Mouse (Mus musculus) myocyte (in vitro differentiated cells): Measurements from ENCODE around the gene Olfr30. TPM values are rescaled to one million over a fixed set of nuclear protein-coding genes. Genes with fewer than 3 reads are reported as not detected.
"Not testable (repeated sequence)": the region's sequence is repeated elsewhere in the genome, so short reads cannot be mapped to it uniquely, and the experiment has no call there.

Experiments used
- H3K27me3 ChIP-seq: one replicate; pipeline ENCODE4 v1.6.1; 2011; ENCODE audit not compliant: control insufficient read depth, insufficient read depth, insufficient read length
- H3K36me3 ChIP-seq: one replicate; pipeline ENCODE4 v1.6.1; 2011; ENCODE audit not compliant: control insufficient read depth, insufficient read depth
- H3K4me2 ChIP-seq: one replicate; pipeline ENCODE4 v1.6.1; 2011; ENCODE audit warnings: low read depth, control low read depth
- H3K4me3 ChIP-seq: one replicate; pipeline ENCODE4 v1.5.1; 2011; ENCODE audit warnings: mild to moderate bottlenecking, control low read depth, moderate library complexity
- H3K79me2 ChIP-seq: one replicate; pipeline ENCODE4 v1.6.1; 2011; ENCODE audit not compliant: control insufficient read depth, insufficient read depth
- H3ac ChIP-seq: one replicate; pipeline ENCODE4 v1.6.1; 2011; ENCODE audit not compliant: control insufficient read depth, insufficient read length
- CEBPB ChIP-seq: IDR thresholded peaks from 2 replicates; pipeline ENCODE4 v1.6.1; 2011; ENCODE audit warnings: mild to moderate bottlenecking, moderate library complexity; ENCODE audit not compliant: poor library complexity, insufficient read depth, severe bottlenecking
- E2F4 ChIP-seq: IDR thresholded peaks from one replicate; pipeline ENCODE4 v1.6.1; 2011; ENCODE audit warnings: mild to moderate bottlenecking, control low read depth, moderate library complexity; ENCODE audit not compliant: insufficient read depth
- MAX ChIP-seq: IDR thresholded peaks from one replicate; pipeline ENCODE4 v1.6.1; 2011; ENCODE audit warnings: low read depth, mild to moderate bottlenecking, control low read depth
- MYOD1 ChIP-seq, 3 experiments: IDR thresholded peaks; one replicate each; pipeline ENCODE4 v1.6.1; 2011; ENCODE audit warnings: control low read depth in 2 of 3, low read depth in 2 of 3, mild to moderate bottlenecking in 2 of 3, moderate library complexity in 1 of 3; ENCODE audit not compliant: insufficient read length in 2 of 3, control insufficient read depth in 1 of 3
- MYOG ChIP-seq, 3 experiments: IDR thresholded peaks; one replicate each; pipeline ENCODE4 v1.6.1; 2011; ENCODE audit warnings: control low read depth in 2 of 3, low read depth in 2 of 3, mild to moderate bottlenecking in 2 of 3; ENCODE audit not compliant: insufficient read length in 2 of 3, control insufficient read depth in 1 of 3, insufficient read depth in 1 of 3
- POLR2A ChIP-seq: IDR thresholded peaks from one replicate; pipeline ENCODE4 v1.6.1; 2011; ENCODE audit warnings: low read depth, mild to moderate bottlenecking, control low read depth, moderate library complexity; ENCODE audit not compliant: insufficient read length
- POLR2AphosphoS2 ChIP-seq: IDR thresholded peaks from one replicate; pipeline ENCODE4 v1.6.1; 2011; ENCODE audit warnings: low read depth, control low read depth; ENCODE audit not compliant: insufficient read length
- REST ChIP-seq: IDR thresholded peaks from one replicate; pipeline ENCODE4 v1.6.1; 2011; ENCODE audit warnings: mild to moderate bottlenecking, control low read depth, moderate library complexity; ENCODE audit not compliant: insufficient read depth, insufficient read length
- SRF ChIP-seq: IDR thresholded peaks from one replicate; pipeline ENCODE4 v1.6.1; 2011; ENCODE audit warnings: low read depth; ENCODE audit not compliant: control insufficient read depth, insufficient read length
- TCF12 ChIP-seq: IDR thresholded peaks from one replicate; pipeline ENCODE4 v1.6.1; 2011; ENCODE audit warnings: mild to moderate bottlenecking, control low read depth; ENCODE audit not compliant: poor library complexity, insufficient read depth, severe bottlenecking
- TCF3 ChIP-seq: IDR thresholded peaks from one replicate; pipeline ENCODE4 v1.6.1; 2011; ENCODE audit warnings: low read depth, control low read depth; ENCODE audit not compliant: insufficient read length
- USF1 ChIP-seq: IDR thresholded peaks from one replicate; pipeline ENCODE4 v1.6.1; 2011; ENCODE audit warnings: low read depth, mild to moderate bottlenecking, control low read depth, moderate library complexity
- polyA plus RNA-seq: library from polyadenylated mRNA; unstranded; fragments of >200 nt; fragmentation: generic; extraction: Trizol; gene quantifications from one replicate; pipeline ENCODE4 v1.2.1, GENCODE M21; 2012; ENCODE audit warnings: missing spikeins

Olfr30 gene
- not detected for polyA plus RNA-seq

DNA sequence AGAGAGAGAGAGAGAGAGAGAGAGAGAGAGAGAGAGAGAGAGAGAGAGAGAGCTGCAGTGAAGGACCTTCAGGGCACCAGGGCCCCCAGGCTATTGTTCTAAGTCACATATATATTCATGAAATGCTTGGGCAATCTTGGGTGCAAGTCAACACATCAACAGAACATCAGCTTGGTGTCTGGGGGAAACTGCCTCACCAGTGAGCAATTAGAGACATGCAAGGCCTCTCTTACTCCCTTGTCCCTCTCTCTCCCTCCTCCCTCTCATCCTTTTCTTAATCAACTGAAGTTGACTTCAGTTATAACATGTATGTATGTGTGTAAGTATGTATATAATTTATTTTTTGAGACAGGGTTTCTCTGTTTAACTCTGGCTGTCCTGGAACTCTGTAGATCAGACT lies at the start of gene Olfr30:
Gene Olfr30 (minus strand): TSS at position 101 of the 400 bp plus-strand sequence.
- TF ChIP-seq MAX, result no peak
- no peak for TF ChIP-seq CEBPB
- no peak for TF ChIP-seq TCF12
- no peak for TF ChIP-seq MYOG (IDR thresholded peaks at IDR 0.05; ENCODE audit: control insufficient read depth in 1 of 3, insufficient read depth in 1 of 3, insufficient read length in 2 of 3, low read depth in 2 of 3)
- TF ChIP-seq TCF3, result no peak
- no peak for TF ChIP-seq POLR2A
- TF ChIP-seq POLR2AphosphoS2, result no peak
- TF ChIP-seq USF1, result no peak
- no peak for TF ChIP-seq MYOD1 (IDR thresholded peaks at IDR 0.05; ENCODE audit: control insufficient read depth in 1 of 3, insufficient read length in 2 of 3, low read depth in 2 of 3)
- no peak for TF ChIP-seq E2F4
- no peak for TF ChIP-seq SRF
- no peak for TF ChIP-seq REST
- no peak within 1 kb of the TSS for H3K4me3 ChIP-seq
- no peaks in the 10 kb centered on the region for H3K27me3 ChIP-seq

DNA sequence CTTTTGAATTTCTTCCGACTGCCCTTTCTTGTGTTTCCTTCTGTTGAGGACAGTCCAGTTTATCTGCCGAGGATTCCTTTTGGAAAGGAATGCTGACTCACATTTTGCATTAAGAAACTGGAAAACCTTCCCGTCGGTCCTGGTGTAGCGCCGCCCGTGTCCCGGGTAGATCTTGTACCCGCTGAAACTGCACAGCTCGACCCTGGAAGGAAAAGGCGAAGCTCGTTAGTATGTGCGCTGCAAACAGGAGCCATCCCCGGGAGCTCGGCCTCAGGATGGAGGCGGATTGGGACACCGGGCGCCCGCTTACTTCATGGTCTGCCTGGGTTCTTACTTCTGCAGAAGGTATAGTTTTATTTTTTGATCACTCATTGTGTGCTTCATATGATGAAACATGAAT lies 47.0 kb upstream of the Olfr30 start:
- not testable (repeated sequence) for H3K79me2 ChIP-seq, H3ac ChIP-seq, H3K27me3 ChIP-seq, H3K36me3 ChIP-seq, H3K4me2 ChIP-seq, H3K4me3 ChIP-seq

More for the DNA sequence above, at the start of gene Olfr30:
- Histone ChIP-seq H3K4me2 (no peak within 1 kb of the TSS), H3K79me2 (no peaks in the 10 kb centered on the region), H3ac (no peak within 1 kb of the TSS), H3K36me3 (no peaks in the 10 kb centered on the region)

DNA sequence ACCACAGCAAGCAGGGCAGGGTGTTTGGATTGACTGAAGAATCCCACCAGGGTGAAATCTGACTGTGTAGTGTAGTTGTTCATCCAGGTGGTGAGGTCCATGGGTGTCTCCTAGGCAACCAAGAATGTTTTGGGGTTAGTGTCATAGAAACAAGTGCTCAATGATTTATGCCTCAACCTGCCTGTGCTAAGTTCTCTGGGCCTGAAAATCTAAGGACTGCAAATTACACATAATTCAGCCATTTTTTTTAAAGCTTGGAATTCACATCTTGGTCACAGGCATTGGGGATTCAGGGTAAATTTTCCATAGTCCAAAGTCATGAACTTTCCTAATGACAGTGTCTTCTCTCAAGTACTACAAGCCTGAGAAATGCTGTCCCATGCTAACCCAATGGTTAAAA lies 40.4 kb upstream of the Olfr30 start, which contains the start of gene Olfr331:
Gene Olfr331 (minus strand): TSS at position 101 of the 400 bp plus-strand sequence.
- not testable (repeated sequence) for H3K4me2 ChIP-seq, H3K27me3 ChIP-seq, H3K36me3 ChIP-seq, H3K4me3 ChIP-seq, H3K79me2 ChIP-seq, H3ac ChIP-seq

GRCm38 (mm10) chr11:58499290-58499689 lies 37.2 kb upstream of the Olfr30 start:
- Histone ChIP-seq H3ac (no peak overlapping the region), H3K4me2 (no peak overlapping the region), H3K79me2 (no peaks in the 10 kb centered on the region), H3K4me3 (no peak overlapping the region), H3K27me3 (no peaks in the 10 kb centered on the region), H3K36me3 (no peaks in the 10 kb centered on the region)
- no peak for TF ChIP-seq MYOG (IDR thresholded peaks at IDR 0.05; ENCODE audit: control insufficient read depth in 1 of 3, insufficient read depth in 1 of 3, insufficient read length in 2 of 3, low read depth in 2 of 3)
- no peak for TF ChIP-seq REST
- no peak for TF ChIP-seq USF1
- no peak for TF ChIP-seq E2F4
- no peak for TF ChIP-seq TCF12
- TF ChIP-seq MAX, result no peak
- TF ChIP-seq POLR2AphosphoS2, result no peak
- TF ChIP-seq TCF3, result no peak
- TF ChIP-seq SRF, result no peak
- TF ChIP-seq CEBPB, result no peak
- no peak for TF ChIP-seq POLR2A
- TF ChIP-seq MYOD1 (IDR thresholded peaks at IDR 0.05; ENCODE audit: control insufficient read depth in 1 of 3, insufficient read length in 2 of 3, low read depth in 2 of 3), result no peak

GRCm38 (mm10) chr11:58498761-58499160 lies 36.7 kb upstream of the Olfr30 start:
- H3K36me3 ChIP-seq, result no peaks in the 10 kb centered on the region
- TF ChIP-seq POLR2A (no peak), E2F4 (no peak), MAX (no peak), MYOG (IDR thresholded peaks at IDR 0.05; ENCODE audit: control insufficient read depth in 1 of 3, insufficient read depth in 1 of 3, insufficient read length in 2 of 3, low read depth in 2 of 3) (no peak), SRF (no peak), TCF3 (no peak), TCF12 (no peak), USF1 (no peak)
- H3ac ChIP-seq, result no peak overlapping the region
- no peaks in the 10 kb centered on the region for H3K27me3 ChIP-seq
- no peak overlapping the region for H3K4me3 ChIP-seq
- no peaks in the 10 kb centered on the region for H3K79me2 ChIP-seq
- no peak overlapping the region for H3K4me2 ChIP-seq

DNA sequence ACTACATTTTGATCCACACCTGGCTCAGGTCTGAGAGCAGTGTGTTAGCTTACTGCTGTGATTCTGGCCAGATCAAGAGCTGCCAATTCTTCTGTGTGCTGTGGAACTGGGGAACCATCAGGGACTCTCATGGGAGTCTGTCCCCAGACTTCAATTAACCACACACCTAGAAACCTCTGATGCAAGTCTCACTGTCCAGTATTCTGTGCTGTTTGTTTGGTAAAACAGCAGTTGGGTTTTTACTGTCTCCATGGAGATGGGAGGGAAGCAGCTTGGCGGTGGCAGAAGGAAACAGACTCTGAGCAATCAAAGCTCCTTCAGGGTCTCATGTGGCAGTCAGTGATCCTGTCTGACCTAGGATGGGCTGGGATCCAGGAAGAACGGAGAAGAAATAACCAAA lies 30.4 kb upstream of the Olfr30 start, which contains the start of gene Olfr332:
Gene Olfr332 (minus strand): TSS at position 101 of the 400 bp plus-strand sequence.
- H3K4me3 ChIP-seq, result no peak within 1 kb of the TSS
- H3K79me2 ChIP-seq, result no peaks in the 10 kb centered on the region
- H3ac ChIP-seq, result no peak within 1 kb of the TSS
- H3K4me2 ChIP-seq, result no peak within 1 kb of the TSS
- no peaks in the 10 kb centered on the region for H3K27me3 ChIP-seq
- H3K36me3 ChIP-seq, result no peaks in the 10 kb centered on the region
- TF ChIP-seq TCF12 (no peak), MAX (no peak), REST (no peak)
